Mouse (Mus musculus) splenic B cell, adult 2 months (primary cell): Measurements from ENCODE around the gene Mtfp1.
"Not testable (repeated sequence)": the region's sequence is repeated elsewhere in the genome, so short reads cannot be mapped to it uniquely, and the experiment has no call there.

Experiments used
- DNase-seq: peaks from one replicate; pipeline ENCODE4 v3.0.0-alpha.2; 2011; ENCODE audit warnings: low read depth, low spot score
- H3K27me3 ChIP-seq: 2 replicates; pipeline ENCODE4 v1.6.1; 2012; ENCODE audit warnings: mild to moderate bottlenecking, low read length, moderate library complexity, mixed read lengths; ENCODE audit not compliant: control insufficient read depth, poor library complexity, insufficient read depth, severe bottlenecking
- H3K36me3 ChIP-seq: 2 replicates; pipeline ENCODE4 v1.6.1; 2012; ENCODE audit warnings: mild to moderate bottlenecking, low read length, moderate library complexity, mixed read lengths; ENCODE audit not compliant: control insufficient read depth, poor library complexity, insufficient read depth, severe bottlenecking

The Mtfp1 gene

GRCm38 (mm10) chr11:4095171-4096053, at the start of gene Mtfp1:
Gene Mtfp1 (minus strand): TSS chr11:4095445.
- DNase-seq = peak; percentile 61
- H3K36me3 ChIP-seq = no peaks in the 10 kb centered on the region

GRCm38 (mm10) chr11:4143281-4144062, 48.2 kb upstream of the Mtfp1 start:
- H3K36me3 ChIP-seq = peaks cover 2% of the 10 kb centered on the region; the same call in 1 of the 2 replicates
- DNase-seq = no peak

More at GRCm38 (mm10) chr11:4095171-4096053, at the start of gene Mtfp1:
- no peaks in the 10 kb centered on the region for H3K27me3 ChIP-seq

GRCm38 (mm10) chr11:4142352-4142751, 47.1 kb upstream of the Mtfp1 start:
- no peak for DNase-seq
- H3K36me3 ChIP-seq = peaks cover 2% of the 10 kb centered on the region; the same call in 1 of the 2 replicates
- H3K27me3 ChIP-seq = no peaks in the 10 kb centered on the region

More at GRCm38 (mm10) chr11:4143281-4144062, 48.2 kb upstream of the Mtfp1 start:
- H3K27me3 ChIP-seq = no peaks in the 10 kb centered on the region

GRCm38 (mm10) chr11:4141505-4141904, 46.3 kb upstream of the Mtfp1 start:
- Histone ChIP-seq H3K36me3 (peaks cover 2% of the 10 kb centered on the region; the same call in 1 of the 2 replicates), H3K27me3 (no peaks in the 10 kb centered on the region)
- no peak for DNase-seq

- H3K27me3 ChIP-seq = no peaks in the 10 kb centered on the region
- no peak for DNase-seq
- no peaks in the 10 kb centered on the region; the same call in 1 of the 2 replicates for H3K36me3 ChIP-seq
Observed at GRCm38 (mm10) chr11:4138964-4139363, 43.7 kb upstream of the Mtfp1 start.

GRCm38 (mm10) chr11:4134986-4135935, 40.0 kb upstream of the Mtfp1 start, which contains the start of gene Rnf215:
Gene Rnf215 (plus strand): TSS chr11:4135202.
- Histone ChIP-seq H3K36me3 (no peaks in the 10 kb centered on the region), H3K27me3 (no peaks in the 10 kb centered on the region)
- DNase-seq = peak; percentile 95

- peak; percentile 17 for DNase-seq
- no peaks in the 10 kb centered on the region for H3K36me3 ChIP-seq
- no peaks in the 10 kb centered on the region for H3K27me3 ChIP-seq
Observed at GRCm38 (mm10) chr11:4134400-4134799, 39.2 kb upstream of the Mtfp1 start.

- no peaks in the 10 kb centered on the region for H3K27me3 ChIP-seq
- no peaks in the 10 kb centered on the region for H3K36me3 ChIP-seq
- peak; percentile 69 for DNase-seq
Observed at GRCm38 (mm10) chr11:4133450-4133849, 38.2 kb upstream of the Mtfp1 start.

GRCm38 (mm10) chr11:4128461-4128860, 33.2 kb upstream of the Mtfp1 start:
- DNase-seq, H3K27me3 ChIP-seq, H3K36me3 ChIP-seq: not testable (repeated sequence)

- peak; percentile 27 for DNase-seq
- H3K36me3 ChIP-seq = no peaks in the 10 kb centered on the region
Observed at GRCm38 (mm10) chr11:4127059-4127458, 31.8 kb upstream of the Mtfp1 start.

GRCm38 (mm10) chr11:4123922-4124321, 28.7 kb upstream of the Mtfp1 start:
- H3K36me3 ChIP-seq = no peaks in the 10 kb centered on the region
- peak; percentile 63 for DNase-seq
- no peaks in the 10 kb centered on the region for H3K27me3 ChIP-seq

More at GRCm38 (mm10) chr11:4127059-4127458, 31.8 kb upstream of the Mtfp1 start:
- no peaks in the 10 kb centered on the region for H3K27me3 ChIP-seq

- H3K27me3 ChIP-seq = no peaks in the 10 kb centered on the region
- DNase-seq = peak; percentile 70
- no peaks in the 10 kb centered on the region for H3K36me3 ChIP-seq
Observed at GRCm38 (mm10) chr11:4122742-4123579, 27.7 kb upstream of the Mtfp1 start, which contains the start of gene Sec14l2. Gene Sec14l2 (minus strand): TSS chr11:4123415.

GRCm38 (mm10) chr11:4122226-4122625, 27.0 kb upstream of the Mtfp1 start:
- no peaks in the 10 kb centered on the region for H3K36me3 ChIP-seq
- no peak for DNase-seq
- H3K27me3 ChIP-seq = no peaks in the 10 kb centered on the region
